ENCODE assay signal across 27 mouse cellular contexts in genomic region chr17:88755776-88756175, GRCm38 (mm10). TPM values are rescaled to one million over a fixed set of nuclear protein-coding genes. Genes with fewer than 3 reads are reported as not detected.
DNase-seq lines count a peak whose midpoint lies in the region; ATAC-seq lines count a peak whose summit lies in the region.
"Had no signal": no experiment of that assay in that cellular context is flagged by ENCODE, and none has a peak within 500 bp of the region (broad histone marks: within the 10 kb centered on the region; RNA-seq: fewer than 3 reads in every experiment).

No protein-coding gene starts in this region.

- intact Hi-C loops in heart, postnatal 25 days (cut with DNase I), result no loop called here

- H3K4me1 ChIP-seq in neural tube, embryonic 15.5 days, result peaks cover 44% of the 10 kb centered on the region
- H3K4me1 ChIP-seq in intestine, embryonic 16.5 days (ENCODE audit: control insufficient read depth, insufficient read depth, low read length), result no peaks in the 10 kb centered on the region

- 79% methylated on average over 6 of the region's 6 CpGs for WGBS in neural tube, embryonic 15.5 days
- WGBS in intestine, embryonic 16.5 days, result 70% methylated on average over 6 of the region's 6 CpGs

- no peak overlapping the region for H3K9ac ChIP-seq in neural tube, embryonic 15.5 days (replicated peaks)
- no peak overlapping the region for H3K9ac ChIP-seq in intestine, embryonic 16.5 days (ENCODE audit: low read depth, low read length)
- H3K9ac ChIP-seq: embryonic facial prominence, embryonic 15.5 days; forebrain, embryonic 15.5 days; hindbrain, embryonic 14.5 days had no signal

- H3K4me2 ChIP-seq in neural tube, embryonic 15.5 days, result no peak overlapping the region
- H3K4me2 ChIP-seq in intestine, embryonic 16.5 days (ENCODE audit: low read depth, low read length), result no peak overlapping the region
- H3K4me2 ChIP-seq: embryonic facial prominence, embryonic 15.5 days; forebrain, embryonic 15.5 days; hindbrain, embryonic 14.5 days had no signal

- no peak overlapping the region for H3K4me3 ChIP-seq in neural tube, embryonic 15.5 days (replicated peaks)
- no peak overlapping the region for H3K4me3 ChIP-seq in intestine, embryonic 16.5 days (ENCODE audit: low read length)
- H3K4me3 ChIP-seq: embryonic facial prominence, embryonic 15.5 days; erythroblast, embryonic 14.5 days; forebrain, embryonic 10.5 days; forebrain, embryonic 15.5 days; heart, embryonic 10.5 days had no signal

- no peak for ATAC-seq in neural tube, embryonic 15.5 days (ENCODE audit: low FRiP score)
- no peak for ATAC-seq in intestine, embryonic 16.5 days
- ATAC-seq: activated CD4-positive, CD25-positive, alpha-beta regulatory T cell, adult 4 months; forebrain, embryonic 15.5 days; Patski had no signal

- H3K36me3 ChIP-seq in neural tube, embryonic 15.5 days, result no peaks in the 10 kb centered on the region
- no peaks in the 10 kb centered on the region for H3K36me3 ChIP-seq in intestine, embryonic 16.5 days (ENCODE audit: control insufficient read depth, insufficient read depth, low read length)
- H3K36me3 ChIP-seq: embryonic facial prominence, embryonic 15.5 days; forebrain, embryonic 10.5 days; forebrain, embryonic 15.5 days; heart, embryonic 10.5 days had no signal

- peak; percentile 16 for DNase-seq in heart, adult 11 months
- DNase-seq in heart, postnatal 25 days (ENCODE audit: low spot score), result no peak
- peak; percentile 8 for DNase-seq in neural tube, embryonic 10.5 days (ENCODE audit: extremely low spot score, low spot score)
- DNase-seq in thymus, postnatal 0 days (ENCODE audit: low spot score), result peak; percentile 4
- DNase-seq in thymus, postnatal 10 days (ENCODE audit: low spot score in 2 of 2), result no peak
- DNase-seq in testis, postnatal 14 days (ENCODE audit: low spot score), result peak; percentile 33
- DNase-seq: adrenal gland, adult 2 months; cerebellum, adult 2 months; cerebellum, postnatal 10 days; embryo, embryonic 11 days; gastrocnemius, postnatal 36 days; heart, adult 18-20 months; heart, postnatal 10 days had no signal

- no peaks in the 10 kb centered on the region for H3K27me3 ChIP-seq in neural tube, embryonic 15.5 days (replicated peaks)
- no peaks in the 10 kb centered on the region for H3K27me3 ChIP-seq in intestine, embryonic 16.5 days (replicated peaks; ENCODE audit: control insufficient read depth, insufficient read depth, low read length)
- H3K27me3 ChIP-seq: CH12.LX; embryonic facial prominence, embryonic 15.5 days; forebrain, embryonic 15.5 days had no signal

- no peaks in the 10 kb centered on the region for H3K9me3 ChIP-seq in neural tube, embryonic 15.5 days (replicated peaks)
- H3K9me3 ChIP-seq in intestine, embryonic 16.5 days (ENCODE audit: control insufficient read depth, low read length), result no peaks in the 10 kb centered on the region
- H3K9me3 ChIP-seq: embryonic facial prominence, embryonic 15.5 days; forebrain, embryonic 10.5 days; forebrain, embryonic 15.5 days; heart, embryonic 10.5 days had no signal

- H3K27ac ChIP-seq in neural tube, embryonic 15.5 days (replicated peaks), result no peak overlapping the region
- no peak overlapping the region for H3K27ac ChIP-seq in intestine, embryonic 16.5 days (ENCODE audit: low read length)
- H3K27ac ChIP-seq: embryonic facial prominence, embryonic 15.5 days; forebrain, embryonic 10.5 days; forebrain, embryonic 15.5 days; heart, embryonic 10.5 days; hindbrain, embryonic 14.5 days had no signal

RNA-seq across cellular contexts. Expression of gene Lhcgr, which starts 36.0 kb away (rescaled TPM):
- total RNA-seq in heart, postnatal 25 days (2021), result under 1 TPM in 1 of 2 experiments, not detected in 1; 0.17 TPM
- 1.1 and 1.5 TPM in 2 replicates for polyA plus RNA-seq in neural tube, embryonic 15.5 days (2015; fragmentation: Nextera tagmentation; extraction: Ambion mirVana)
- polyA plus RNA-seq in thymus, postnatal 0 days (2015; fragmentation: Nextera tagmentation; extraction: Ambion mirVana), result 0.08 TPM in 1 of 2 replicates, not detected in the other
- polyA plus RNA-seq in intestine, embryonic 16.5 days (2015; fragmentation: Nextera tagmentation; extraction: Ambion mirVana), result 0.10 TPM in 1 of 2 replicates, not detected in the other
- total RNA-seq: adrenal gland, postnatal 36 days; CH12.LX; gastrocnemius, adult 8-10 months; gastrocnemius, postnatal 36 days had no signal
- polyA plus RNA-seq: activated CD4-positive, CD25-positive, alpha-beta regulatory T cell, adult 4 months; embryonic facial prominence, embryonic 15.5 days; erythroblast, embryonic 14.5 days; forebrain, embryonic 10.5 days; heart, embryonic 14.5 days; Patski had no signal

Comparison
In these comparisons a context has a peak if more than half of its experiments do, and no peak if none do; other contexts are left out.
1. DNase-seq: peak in heart, adult 11 months (single experiment), neural tube, embryonic 10.5 days (single experiment), thymus, postnatal 0 days (single experiment) and testis, postnatal 14 days (single experiment); none in heart, postnatal 25 days (single experiment) and thymus, postnatal 10 days (0 of 2).